Mouse (Mus musculus) ES-E14 (cell line): ENCODE measurements around the gene Kalrn. TPM values are rescaled to one million over a fixed set of nuclear protein-coding genes. Genes with fewer than 3 reads are reported as not detected.

Source experiments
- DNase-seq: peaks from one replicate; pipeline ENCODE4 v3.0.0-alpha.2; 2013; ENCODE audit warnings: low read depth, low spot score
- H3K27ac ChIP-seq: 2 replicates; pipeline ENCODE4 v1.5.1; 2012; ENCODE audit warnings: low read depth, mild to moderate bottlenecking, low read length, moderate library complexity, mixed read lengths; ENCODE audit not compliant: poor library complexity, insufficient read depth, severe bottlenecking
- H3K36me3 ChIP-seq: 2 replicates; pipeline ENCODE4 v1.6.1; 2012; ENCODE audit warnings: mild to moderate bottlenecking, low read length, moderate library complexity, mixed read lengths; ENCODE audit not compliant: control insufficient read depth, poor library complexity, insufficient read depth, severe bottlenecking
- H3K4me1 ChIP-seq, 2 experiments: fragments of 150-350 bp in 1 of 2; sonication (generic) in 1 of 2; 2 replicates each; pipeline ENCODE4 v1.6.1; 2012; ENCODE audit warnings: low read length in 2 of 2, mild to moderate bottlenecking in 1 of 2, mixed read lengths in 1 of 2; ENCODE audit not compliant: control insufficient read depth in 2 of 2, insufficient read depth in 2 of 2, poor library complexity in 1 of 2
- H3K4me3 ChIP-seq, 2 experiments: fragments of 150-350 bp in 1 of 2; sonication (generic) in 1 of 2; 2 replicates each; pipeline ENCODE4 v1.5.1; 2012; ENCODE audit warnings: low read length in 2 of 2, low read depth in 1 of 2, mild to moderate bottlenecking in 1 of 2, mixed read lengths in 1 of 2; ENCODE audit not compliant: insufficient read depth in 1 of 2, poor library complexity in 1 of 2, severe bottlenecking in 1 of 2
- H3K9ac ChIP-seq: 2 replicates; pipeline ENCODE4 v1.6.1; 2012; ENCODE audit warnings: low read depth, mild to moderate bottlenecking, low read length, mixed read lengths; ENCODE audit not compliant: poor library complexity, insufficient read depth, severe bottlenecking
- H3K9me3 ChIP-seq: fragments of 150-350 bp; sonication (generic); 2 replicates; pipeline ENCODE4 v1.6.1; 2012; ENCODE audit warnings: low read depth, mild to moderate bottlenecking, low read length; ENCODE audit not compliant: control insufficient read depth, insufficient read depth
- CHD2 ChIP-seq: IDR thresholded peaks from 2 replicates; pipeline ENCODE4 v1.6.1; 2014; ENCODE audit warnings: mild to moderate bottlenecking, low read depth, low read length, inconsistent platforms
- HCFC1 ChIP-seq: IDR thresholded peaks from 2 replicates; pipeline ENCODE4 v1.6.1; 2012; ENCODE audit warnings: low read length, inconsistent platforms, borderline replicate concordance; ENCODE audit not compliant: insufficient read depth
- MAFK ChIP-seq: IDR thresholded peaks from 2 replicates; pipeline ENCODE4 v1.6.1; 2014; ENCODE audit warnings: mild to moderate bottlenecking, low read depth, low read length, inconsistent platforms; ENCODE audit not compliant: insufficient read depth
- ZC3H11A ChIP-seq: IDR thresholded peaks from 2 replicates; pipeline ENCODE4 v1.6.1; 2012; ENCODE audit warnings: low read depth, mild to moderate bottlenecking, inconsistent platforms, low read length, borderline replicate concordance
- ZNF384 ChIP-seq: IDR thresholded peaks from 2 replicates; pipeline ENCODE4 v1.6.1; 2012; ENCODE audit warnings: low read depth, low read length, inconsistent platforms
- in situ Hi-C, 2 experiments: fragments of 600-800 bp; cut with MboI; formaldehyde crosslinking; loops; one replicate each; pipeline ENCODE4 v1.15.1; 2025; ENCODE audit warnings: low sequenced_read_pairs in 2 of 2, inconsistent platforms in 1 of 2; ENCODE audit not compliant: unreplicated experiment in 2 of 2
- total RNA-seq: library from RNA; depleted of rRNA; stranded (reverse); fragments of 300-350 nt; gene quantifications from 2 replicates; pipeline ENCODE4 v1.2.3, GENCODE M21; 2012

The Kalrn gene
- total RNA-seq, 1 experiment: 15.7 TPM

DNA sequence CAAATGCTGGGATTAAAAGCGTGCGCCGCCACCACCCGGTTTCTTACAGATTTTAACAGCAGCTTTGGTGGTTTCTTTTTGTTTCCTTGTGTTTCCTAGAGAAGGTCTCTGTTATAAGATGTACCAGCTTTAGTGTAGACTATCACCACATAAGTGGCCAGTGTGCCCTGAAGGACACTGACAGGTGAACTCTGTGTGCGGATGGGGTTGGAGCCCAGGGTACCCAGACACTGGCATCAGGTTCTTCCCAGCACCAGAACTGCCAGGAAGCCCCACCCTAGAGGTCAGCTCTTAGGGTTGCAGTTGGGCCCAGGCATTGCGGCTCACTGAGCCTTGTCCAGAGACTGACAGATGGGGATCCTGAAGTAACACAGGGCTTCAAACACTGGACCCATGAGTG, 629.9 kb downstream of the Kalrn start:
- Histone ChIP-seq H3K36me3 (no peaks in the 10 kb centered on the region; the same call in 1 of the 2 replicates), H3K9ac (no peak overlapping the region), H3K27ac (no peak overlapping the region), H3K9me3 (no peaks in the 10 kb centered on the region), H3K4me3 (no peak overlapping the region), H3K4me1 (no peaks in the 10 kb centered on the region)
- TF ChIP-seq MAFK: no peak
- no peak for TF ChIP-seq HCFC1
- no peak for TF ChIP-seq ZNF384
- TF ChIP-seq ZC3H11A: no peak
- TF ChIP-seq CHD2: no peak
- no peak for DNase-seq
- in situ Hi-C loops: loop anchor here in 1 of 2 experiments (10.0 kb wide), 1 partner anchor 119 kb away; the partner anchor contains the start of gene Itgb5

DNA sequence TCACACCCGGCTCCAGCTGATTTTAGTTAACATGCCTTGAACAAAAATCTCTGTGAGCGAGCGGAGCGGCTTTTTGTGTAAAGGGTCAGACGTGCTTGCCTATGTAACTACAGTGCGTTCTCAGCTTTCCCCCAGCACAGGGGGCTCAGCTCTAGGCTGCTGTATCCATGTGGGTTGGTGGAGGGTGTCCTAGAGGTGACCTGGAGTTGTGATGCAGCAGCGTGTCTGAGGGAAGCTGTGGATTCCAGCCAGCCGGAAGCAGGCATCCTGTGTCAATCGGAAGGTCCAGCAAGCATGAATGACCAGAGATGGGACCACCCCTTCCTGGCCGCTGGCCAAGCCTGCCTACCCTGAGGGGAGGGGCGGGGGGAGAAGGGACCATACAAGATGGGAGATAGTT, 631.0 kb downstream of the Kalrn start:
- TF ChIP-seq CHD2: no peak
- no peak for TF ChIP-seq ZNF384
- Histone ChIP-seq H3K36me3 (no peaks in the 10 kb centered on the region; the same call in 1 of the 2 replicates), H3K9ac (no peak overlapping the region), H3K9me3 (no peaks in the 10 kb centered on the region), H3K4me3 (no peak overlapping the region), H3K27ac (no peak overlapping the region), H3K4me1 (no peaks in the 10 kb centered on the region)
- DNase-seq: no peak
- in situ Hi-C loops: loop anchor here in 1 of 2 experiments (10.0 kb wide), 1 partner anchor 118 kb away; the partner anchor contains the start of gene Itgb5

DNA sequence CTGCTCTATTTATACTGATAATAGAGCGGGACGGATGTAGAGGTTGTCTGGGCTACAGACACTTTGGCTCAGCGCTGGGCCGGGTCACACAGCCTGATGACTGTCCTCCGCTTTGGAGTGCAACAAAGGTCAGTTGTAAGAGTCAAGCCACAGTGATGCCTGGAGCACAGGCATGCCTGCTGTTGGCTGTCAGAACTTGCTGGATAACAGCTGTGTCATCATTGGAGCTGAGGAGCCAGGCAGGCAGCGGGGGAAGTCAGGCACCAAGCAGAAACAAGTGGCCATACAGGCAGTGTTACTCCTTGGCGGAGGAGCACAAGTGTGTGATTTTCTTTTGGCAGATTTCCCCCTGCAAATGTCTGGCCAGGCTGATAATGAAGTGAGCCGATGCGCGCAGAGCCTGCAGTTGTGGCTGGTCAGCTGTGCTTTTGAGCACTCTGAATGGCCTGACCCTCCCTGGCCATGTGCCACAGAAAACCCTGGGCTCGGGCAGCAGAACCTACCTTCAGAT, 632.0 kb downstream of the Kalrn start:
- no peak for DNase-seq
- H3K9ac ChIP-seq: no peak overlapping the region
- no peak overlapping the region for H3K4me3 ChIP-seq
- no peak overlapping the region for H3K27ac ChIP-seq
- H3K4me1 ChIP-seq: no peaks in the 10 kb centered on the region
- no peaks in the 10 kb centered on the region for H3K9me3 ChIP-seq
- H3K36me3 ChIP-seq: no peaks in the 10 kb centered on the region
- in situ Hi-C loops: loop anchor here in 1 of 2 experiments (10.0 kb wide), 1 partner anchor 117 kb away; the partner anchor contains the start of gene Itgb5
- TF ChIP-seq CHD2 (no peak), MAFK (no peak), ZNF384 (no peak), ZC3H11A (no peak), HCFC1 (no peak)

DNA sequence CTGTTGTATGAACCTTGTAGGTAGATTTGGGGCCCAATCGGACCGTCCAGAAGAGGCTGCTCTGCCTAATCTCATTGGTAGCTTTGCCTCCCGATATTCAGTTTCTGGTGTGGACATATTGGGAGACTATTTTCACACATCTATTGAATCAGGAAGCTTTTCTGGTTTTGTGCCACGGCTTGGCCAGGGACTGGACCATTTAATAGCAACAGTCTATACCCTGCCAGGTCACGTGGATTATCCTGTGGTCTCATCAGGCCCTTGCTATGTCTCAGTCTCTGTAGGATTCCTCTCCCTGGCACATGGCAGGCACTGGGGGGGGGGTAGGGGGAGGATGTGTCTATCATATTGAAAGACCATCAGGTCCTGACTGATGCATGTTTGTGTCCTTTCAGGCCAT, 633.2 kb downstream of the Kalrn start:
- no peak overlapping the region for H3K9ac ChIP-seq
- H3K4me1 ChIP-seq: no peaks in the 10 kb centered on the region
- H3K4me3 ChIP-seq: no peak overlapping the region
- in situ Hi-C loops: loop anchor here in 1 of 2 experiments (10.0 kb wide), 1 partner anchor 115 kb away; the partner anchor contains the start of gene Itgb5
- no peak overlapping the region for H3K27ac ChIP-seq
- no peak for DNase-seq
- no peaks in the 10 kb centered on the region for H3K36me3 ChIP-seq
- H3K9me3 ChIP-seq: no peaks in the 10 kb centered on the region
- no peak for TF ChIP-seq CHD2

DNA sequence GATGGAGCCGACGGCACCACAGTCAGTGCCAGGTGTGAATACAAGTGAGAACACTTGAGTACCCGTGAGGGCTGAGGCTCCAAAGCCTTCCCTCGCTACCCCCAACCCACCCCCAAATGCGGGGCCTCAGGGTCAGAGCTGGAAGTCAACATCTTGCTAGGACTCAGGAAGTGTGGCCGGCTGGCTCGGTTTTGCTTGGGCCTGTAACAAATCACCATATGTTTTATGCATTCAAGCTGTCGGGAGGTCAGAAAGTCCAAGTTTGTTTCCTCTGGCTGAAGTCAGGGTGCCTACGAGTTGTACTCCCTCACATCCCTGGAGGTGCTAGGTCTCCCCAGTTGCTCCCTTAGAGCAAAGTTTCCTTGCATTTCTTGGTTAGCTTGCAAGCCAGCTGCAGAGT, 633.7 kb downstream of the Kalrn start:
- no peak for TF ChIP-seq HCFC1
- no peak for TF ChIP-seq CHD2
- no peak for TF ChIP-seq ZNF384
- no peak for TF ChIP-seq MAFK
- no peak for TF ChIP-seq ZC3H11A
- no peaks in the 10 kb centered on the region for H3K4me1 ChIP-seq

More for the DNA sequence above, 633.7 kb downstream of the Kalrn start:
- Histone ChIP-seq H3K36me3 (no peaks in the 10 kb centered on the region; the same call in 1 of the 2 replicates), H3K9ac (no peak overlapping the region), H3K4me3 (no peak overlapping the region), H3K9me3 (no peaks in the 10 kb centered on the region), H3K27ac (no peak overlapping the region)
- DNase-seq: no peak
- in situ Hi-C loops: loop anchor here in 1 of 2 experiments (10.0 kb wide), 1 partner anchor 115 kb away; the partner anchor contains the start of gene Itgb5
